Mouse (Mus musculus) cortical plate, adult 2 months (tissue): ENCODE data around the gene Lamb3.

ENCODE experiments used
- CTCF ChIP-seq: fragments of 200-500 bp; IDR thresholded peaks from 2 replicates; pipeline ENCODE4 v1.5.1; 2011; ENCODE audit warnings: mild to moderate bottlenecking, control low read depth, low read length; ENCODE audit not compliant: insufficient read depth; ENCODE audit errors: extremely low read depth
- POLR2A ChIP-seq: fragments of 200-500 bp; IDR thresholded peaks from 2 replicates; pipeline ENCODE4 v1.6.1; 2011; ENCODE audit warnings: mild to moderate bottlenecking, low read length, control low read depth; ENCODE audit not compliant: insufficient read depth; ENCODE audit errors: extremely low read depth

DNA sequence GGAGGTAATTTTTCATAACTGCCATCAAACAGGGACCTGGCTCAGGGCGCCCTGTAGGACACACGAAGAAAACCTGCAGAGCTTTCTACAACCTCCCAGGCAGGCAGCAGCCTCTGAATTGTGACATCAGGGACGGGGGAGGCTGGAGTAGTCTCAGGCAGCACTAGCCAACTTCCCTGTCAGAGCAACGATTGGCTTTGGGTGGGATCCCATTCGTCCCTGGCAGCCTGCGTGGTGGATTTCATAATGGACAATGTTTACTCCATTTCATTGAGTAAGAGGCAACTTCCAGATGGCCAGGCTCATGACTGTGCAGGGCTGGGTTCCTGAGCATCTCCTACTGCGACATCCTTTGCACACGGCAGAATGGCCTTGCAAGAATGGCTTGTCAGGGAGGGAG lies 34.7 kb downstream of the Lamb3 start:
- TF ChIP-seq CTCF, result no peak
- no peak for TF ChIP-seq POLR2A
